Mouse (Mus musculus): ENCODE data around the gene Ankrd31.

GRCm38 (mm10) chr13:96947722-96948121, 199.7 kb downstream of the Ankrd31 start:
- no peak for TF ChIP-seq CTCF (conservative IDR thresholded peaks at IDR 0.05; ENCODE audit: low read length)
- no peak for TF ChIP-seq NANOG (IDR thresholded peaks at IDR 0.05; ENCODE audit: borderline replicate concordance, low read length)
- no peak for TF ChIP-seq POU5F1 (IDR thresholded peaks at IDR 0.05; ENCODE audit: borderline replicate concordance, low read length)

Measured in E14TG2a.4 (cell line).